Mouse (Mus musculus) forebrain, embryonic 11.5 days (tissue): ENCODE measurements around the gene Tpst2. TPM values are rescaled to one million over a fixed set of nuclear protein-coding genes. Genes with fewer than 3 reads are reported as not detected.

Experiments used
- ATAC-seq: fragments of 200-750 bp; cut with Nextera tagmentation; replicated peaks from 2 replicates; pipeline ENCODE4 v1.8.0; 2017; ENCODE audit warnings: moderate TSS enrichment; ENCODE audit not compliant: low FRiP score
- DNase-seq: peaks from one replicate; pipeline ENCODE4 v3.0.0-alpha.2; 2017; ENCODE audit warnings: low spot score
- H3K27ac ChIP-seq: fragments of 300-500 bp; sonication (generic); 2 replicates; pipeline ENCODE4 v1.5.1; 2014; ENCODE audit warnings: low read depth, low read length
- H3K27me3 ChIP-seq: fragments of 300-500 bp; sonication (generic); 2 replicates; pipeline ENCODE4 v1.6.1; 2014; ENCODE audit warnings: mild to moderate bottlenecking, low read length, mixed read lengths; ENCODE audit not compliant: control insufficient read depth, insufficient read depth
- H3K36me3 ChIP-seq: fragments of 300-500 bp; sonication (generic); 2 replicates; pipeline ENCODE4 v1.6.1; 2014; ENCODE audit warnings: mild to moderate bottlenecking, low read length, moderate library complexity, mixed read lengths; ENCODE audit not compliant: control insufficient read depth, insufficient read depth
- H3K4me1 ChIP-seq: fragments of 300-500 bp; sonication (generic); replicated peaks from 2 replicates; pipeline ENCODE4 v1.6.1; 2014; ENCODE audit warnings: low read length, mixed read lengths; ENCODE audit not compliant: control insufficient read depth, insufficient read depth
- H3K4me2 ChIP-seq: fragments of 300-500 bp; sonication (generic); 2 replicates; pipeline ENCODE4 v1.6.1; 2014; ENCODE audit warnings: low read depth, mild to moderate bottlenecking, low read length, moderate library complexity, mixed read lengths; ENCODE audit not compliant: severe bottlenecking
- H3K4me3 ChIP-seq: fragments of 300-500 bp; sonication (generic); 2 replicates; pipeline ENCODE4 v1.5.1; 2014; ENCODE audit warnings: low read depth, low read length
- H3K9ac ChIP-seq: fragments of 300-500 bp; sonication (generic); 2 replicates; pipeline ENCODE4 v1.6.1; 2014; ENCODE audit warnings: low read length
- H3K9me3 ChIP-seq: fragments of 300-500 bp; sonication (generic); 2 replicates; pipeline ENCODE4 v1.6.1; 2016; ENCODE audit warnings: low read length, mixed read lengths; ENCODE audit not compliant: control insufficient read depth
- WGBS: fragments of 180-500 bp; shearing (Covaris S2); extraction: QIAGEN DNeasy Blood & Tissue Kit; methylation state at CpG from one replicate; pipeline ENCODE4 v1.1.7; 2014; 5-methylcytosine and 5-hydroxymethylcytosine counted together
- polyA plus RNA-seq: library from polyadenylated mRNA; unstranded; fragments of >200 nt; fragmentation: Nextera tagmentation; extraction: Ambion mirVana; gene quantifications from 2 replicates; pipeline ENCODE4 v1.2.1, GENCODE M21; 2014

The Tpst2 gene
- polyA plus RNA-seq, 1 experiment from 2014 or later = 30.9 TPM

DNA sequence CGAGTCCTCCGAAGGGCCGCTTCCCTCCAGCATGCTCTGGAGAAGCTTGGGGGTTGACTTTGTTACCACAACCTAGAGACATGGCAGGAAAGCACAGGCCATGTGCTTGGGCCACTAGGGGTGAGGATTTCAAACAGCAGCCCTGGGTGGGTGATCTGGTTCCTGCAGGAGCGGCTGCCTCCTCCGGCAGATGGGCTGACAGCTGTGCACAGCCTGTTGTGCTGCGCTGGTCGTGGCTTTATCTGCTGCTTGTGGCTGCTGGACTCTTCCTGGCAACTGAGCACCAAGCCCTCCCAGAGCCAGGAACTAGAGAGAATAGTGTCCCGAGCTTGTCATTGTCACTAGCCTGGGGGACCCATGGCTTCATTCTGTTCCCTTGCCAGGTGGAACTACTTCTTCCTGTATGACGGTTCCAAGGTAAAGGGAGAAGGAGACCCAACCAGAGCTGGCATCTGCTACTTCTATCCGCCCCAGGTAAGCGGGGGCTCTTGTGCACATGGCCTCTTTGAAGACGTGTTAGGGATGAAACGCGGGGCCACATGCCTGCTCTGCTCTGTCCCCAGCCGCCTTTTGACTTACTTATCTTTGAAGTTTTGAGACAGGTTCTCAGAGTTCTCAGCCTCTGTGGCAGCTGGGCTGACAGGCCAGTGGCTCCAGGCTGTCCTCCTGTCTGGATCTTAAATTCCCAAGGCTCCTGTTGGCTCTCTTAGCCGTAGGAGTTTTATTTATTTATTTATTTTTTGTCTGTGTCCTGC is 69.9 kb downstream of the Tpst2 start:
- DNase-seq (no peak), ATAC-seq (no peak)
- Histone ChIP-seq H3K9ac (no peak overlapping the region), H3K4me1 (peaks cover 8% of the 10 kb centered on the region; the same call in 1 of the 2 replicates), H3K36me3 (no peaks in the 10 kb centered on the region; the same call in 1 of the 2 replicates), H3K27ac (no peak overlapping the region), H3K4me2 (no peak overlapping the region), H3K9me3 (no peaks in the 10 kb centered on the region), H3K4me3 (no peak overlapping the region), H3K27me3 (no peaks in the 10 kb centered on the region)
- WGBS = 89% methylated on average over 16 of the region's 16 CpGs

DNA sequence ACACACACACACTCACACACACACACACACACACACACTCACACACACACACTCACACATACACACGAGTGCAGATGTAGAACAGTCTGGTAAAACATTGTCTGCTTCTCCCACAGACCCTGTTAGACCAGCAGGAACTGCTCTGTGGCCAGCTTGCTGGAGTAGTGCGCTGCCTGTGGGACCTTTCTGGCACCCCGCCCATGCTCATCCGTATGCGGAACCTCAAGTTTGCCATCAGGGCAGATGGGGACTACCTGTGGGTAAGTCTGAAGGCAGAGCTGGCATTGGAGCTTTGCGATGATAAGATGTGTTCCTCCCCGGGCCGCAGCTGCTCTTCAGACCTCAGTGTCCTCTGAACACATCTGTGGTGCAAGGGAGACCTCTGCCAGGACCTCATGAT is 72.7 kb downstream of the Tpst2 start:
- H3K9ac ChIP-seq = no peak overlapping the region
- H3K9me3 ChIP-seq = no peaks in the 10 kb centered on the region
- no peak overlapping the region for H3K27ac ChIP-seq
- H3K4me1 ChIP-seq = no peaks in the 10 kb centered on the region
- 94% methylated on average over 8 of the region's 8 CpGs for WGBS
- H3K36me3 ChIP-seq = no peaks in the 10 kb centered on the region; the same call in 1 of the 2 replicates
- no peak overlapping the region for H3K4me3 ChIP-seq
- no peak overlapping the region for H3K4me2 ChIP-seq
- DNase-seq (no peak), ATAC-seq (no peak)
- H3K27me3 ChIP-seq = no peaks in the 10 kb centered on the region

DNA sequence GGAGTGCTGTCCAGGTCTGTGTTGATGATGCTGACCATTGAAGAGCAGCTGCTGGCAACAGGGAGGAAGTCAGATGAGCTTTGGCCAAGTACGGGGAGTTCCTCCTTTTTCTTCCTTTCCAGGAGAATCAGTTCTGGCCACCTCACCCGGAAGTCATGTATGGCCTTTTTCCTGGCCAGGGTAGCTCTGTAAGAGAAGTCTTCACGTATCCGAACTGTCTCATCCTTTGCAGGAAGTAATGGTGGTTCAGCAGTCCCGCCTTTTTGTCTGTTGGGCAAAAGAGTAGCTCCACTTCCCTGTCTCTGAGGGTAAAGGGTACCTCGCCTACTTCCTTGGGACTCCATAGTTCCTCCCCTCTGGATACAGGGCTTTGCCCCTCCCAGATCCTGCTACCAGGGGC is 79.0 kb downstream of the Tpst2 start:
- H3K9me3 ChIP-seq = no peaks in the 10 kb centered on the region
- H3K4me2 ChIP-seq = no peak overlapping the region
- H3K27ac ChIP-seq = no peak overlapping the region
- no peak for ATAC-seq
- 89% methylated on average over 6 of the region's 6 CpGs for WGBS
- DNase-seq = no peak
- no peaks in the 10 kb centered on the region; the same call in 1 of the 2 replicates for H3K36me3 ChIP-seq
- no peak overlapping the region for H3K9ac ChIP-seq
- H3K27me3 ChIP-seq = no peaks in the 10 kb centered on the region
- no peak overlapping the region for H3K4me3 ChIP-seq
- H3K4me1 ChIP-seq = no peaks in the 10 kb centered on the region

DNA sequence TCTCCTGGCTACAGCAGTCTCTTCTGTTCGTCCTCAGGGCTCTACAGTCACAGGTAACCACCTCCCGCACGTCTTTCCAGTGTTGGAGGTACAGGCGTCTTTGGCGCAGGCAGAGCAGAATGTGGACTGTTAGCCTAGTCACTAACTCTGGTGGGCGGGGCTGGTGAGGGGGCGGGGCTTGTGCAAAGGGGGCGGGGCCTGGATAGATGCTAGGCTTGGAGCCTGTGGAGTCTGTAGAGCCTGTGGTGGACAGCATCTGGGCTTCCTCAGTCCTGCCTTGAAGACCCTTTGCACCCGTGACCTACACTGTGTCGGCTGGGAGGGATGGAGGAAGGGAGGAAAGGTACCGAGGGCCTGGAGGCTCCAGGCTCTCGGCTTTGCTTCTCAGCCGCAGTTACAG is 79.4 kb downstream of the Tpst2 start, which contains the start of gene Gm6583:
Gene Gm6583 (minus strand): TSS at position 124 of the 400 bp plus-strand sequence.
- Histone ChIP-seq H3K27ac (no peak within 1 kb of the TSS), H3K9ac (no peak within 1 kb of the TSS), H3K4me1 (no peaks in the 10 kb centered on the region), H3K4me3 (no peak within 1 kb of the TSS), H3K4me2 (no peak within 1 kb of the TSS), H3K9me3 (no peaks in the 10 kb centered on the region), H3K27me3 (no peaks in the 10 kb centered on the region), H3K36me3 (no peaks in the 10 kb centered on the region; the same call in 1 of the 2 replicates)
- no peak for ATAC-seq
- DNase-seq = peak; percentile 64
- 64% methylated on average over 13 of the region's 13 CpGs for WGBS

DNA sequence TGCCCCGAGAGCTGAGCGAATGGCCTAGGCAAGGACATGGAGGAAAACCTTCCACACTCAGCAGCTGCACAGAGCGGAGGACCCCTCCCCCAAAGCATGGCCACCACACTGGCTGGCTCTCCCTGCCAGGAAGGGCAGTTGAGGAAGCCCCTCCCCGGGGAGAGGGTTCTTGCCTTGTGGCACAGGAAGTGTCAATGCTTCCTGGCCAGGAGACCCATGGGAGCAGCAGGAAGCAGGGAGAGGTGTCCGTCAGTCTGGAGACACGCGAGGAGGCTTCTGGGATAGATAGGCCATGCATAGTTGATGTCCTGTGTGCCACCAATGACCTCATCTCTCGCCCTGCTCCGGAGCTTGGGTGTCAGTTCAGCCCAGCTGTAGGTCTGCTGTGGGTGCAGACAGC is 79.8 kb downstream of the Tpst2 start:
- Histone ChIP-seq H3K9ac (no peak overlapping the region), H3K27me3 (no peaks in the 10 kb centered on the region), H3K4me3 (no peak overlapping the region), H3K36me3 (no peaks in the 10 kb centered on the region; the same call in 1 of the 2 replicates), H3K27ac (no peak overlapping the region), H3K9me3 (no peaks in the 10 kb centered on the region), H3K4me1 (no peaks in the 10 kb centered on the region), H3K4me2 (no peak overlapping the region)
- DNase-seq = no peak
- 91% methylated on average over 9 of the region's 9 CpGs for WGBS
- ATAC-seq = no peak

DNA sequence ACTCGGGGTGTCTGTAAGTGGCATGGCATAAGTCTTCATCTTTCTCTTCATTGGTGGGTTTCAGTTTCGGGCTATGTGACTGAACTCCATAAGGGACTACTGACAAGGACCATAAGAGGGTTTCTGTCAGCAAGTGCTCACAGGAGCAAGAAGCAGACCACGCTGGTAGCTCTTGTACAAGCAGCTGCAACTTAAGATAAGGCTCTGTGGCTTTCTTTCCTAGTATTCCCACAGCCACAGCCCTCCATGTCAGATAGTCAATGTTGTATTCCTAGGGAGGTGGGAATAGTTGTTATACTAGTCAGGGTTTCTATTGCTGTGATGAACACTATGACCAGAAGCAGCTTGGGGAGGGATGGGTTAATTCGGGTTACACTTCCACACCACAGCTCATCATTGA is 83.0 kb downstream of the Tpst2 start:
- no peaks in the 10 kb centered on the region for H3K4me1 ChIP-seq
- ATAC-seq = no peak
- WGBS = 94% methylated on average over 4 of the region's 4 CpGs
- no peak for DNase-seq
- no peak overlapping the region for H3K27ac ChIP-seq
- no peak overlapping the region for H3K4me3 ChIP-seq
- no peak overlapping the region for H3K4me2 ChIP-seq
- H3K9ac ChIP-seq = no peak overlapping the region
- H3K27me3 ChIP-seq = no peaks in the 10 kb centered on the region
- H3K9me3 ChIP-seq = no peaks in the 10 kb centered on the region
- H3K36me3 ChIP-seq = no peaks in the 10 kb centered on the region; the same call in 1 of the 2 replicates

DNA sequence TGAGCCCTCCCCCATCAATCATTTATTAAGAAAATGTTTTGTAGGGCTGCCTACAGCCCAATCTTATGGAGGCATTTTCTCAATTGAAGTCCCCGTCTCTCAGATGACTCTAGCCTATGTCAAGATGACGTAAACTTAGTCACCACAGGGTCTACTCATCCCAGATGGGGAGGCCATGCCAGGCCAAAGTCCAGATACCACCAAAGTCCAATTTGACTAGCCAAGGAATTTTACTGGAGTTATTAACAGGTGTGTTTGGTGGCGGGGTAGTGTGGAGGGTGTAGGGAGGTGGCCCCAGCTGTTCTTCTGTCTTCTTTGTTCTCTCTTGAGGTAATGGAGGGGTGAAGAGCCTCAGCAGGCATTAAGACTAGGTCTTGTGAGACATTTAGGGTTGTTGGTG is 83.6 kb downstream of the Tpst2 start:
- Histone ChIP-seq H3K27ac (no peak overlapping the region), H3K9me3 (no peaks in the 10 kb centered on the region), H3K4me1 (no peaks in the 10 kb centered on the region), H3K9ac (no peak overlapping the region), H3K36me3 (no peaks in the 10 kb centered on the region; the same call in 1 of the 2 replicates), H3K27me3 (no peaks in the 10 kb centered on the region), H3K4me3 (no peak overlapping the region), H3K4me2 (no peak overlapping the region)
- ATAC-seq = no peak
- DNase-seq = no peak
- WGBS = 87% methylated on average over 3 of the region's 3 CpGs

DNA sequence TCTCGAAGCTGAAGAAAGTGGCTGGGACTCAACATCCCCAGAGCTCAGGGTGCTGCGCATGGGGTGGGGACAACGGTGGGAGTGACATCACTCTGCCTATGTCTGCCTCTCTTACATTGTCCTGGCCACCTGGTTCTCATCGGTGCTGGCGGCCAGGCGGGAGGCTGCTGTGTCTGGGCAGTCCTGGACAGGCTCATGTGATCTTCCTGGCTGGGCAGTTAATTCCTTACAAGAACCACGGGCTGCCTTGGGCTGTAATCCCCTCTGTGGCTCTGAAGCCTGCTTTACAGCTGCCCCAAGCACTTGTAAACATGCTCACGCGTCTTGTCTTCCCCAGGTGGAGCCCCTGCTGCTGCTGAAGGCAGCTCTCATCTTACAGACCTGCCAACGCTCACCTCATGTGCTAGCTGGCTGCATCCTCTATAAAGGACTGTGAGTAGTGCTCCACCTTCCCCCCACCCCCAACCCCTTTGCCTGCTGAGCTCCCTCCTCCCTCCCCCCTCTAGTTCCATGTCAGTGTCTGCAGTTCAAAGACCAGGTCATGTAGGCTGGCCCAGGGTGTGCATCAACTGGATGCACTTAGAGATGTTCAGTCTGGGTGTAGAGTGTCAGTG is 87.8 kb downstream of the Tpst2 start:
- no peak overlapping the region for H3K4me3 ChIP-seq
- DNase-seq (no peak), ATAC-seq (no peak)
- H3K36me3 ChIP-seq = no peaks in the 10 kb centered on the region
- WGBS = 73% methylated on average over 10 of the region's 10 CpGs
- H3K27ac ChIP-seq = no peak overlapping the region
- no peaks in the 10 kb centered on the region for H3K4me1 ChIP-seq
- H3K27me3 ChIP-seq = no peaks in the 10 kb centered on the region
- H3K9me3 ChIP-seq = no peaks in the 10 kb centered on the region
- no peak overlapping the region for H3K4me2 ChIP-seq
- H3K9ac ChIP-seq = no peak overlapping the region; the same call in 1 of the 2 replicates
